8 mouse cellular contexts compared by ENCODE assay signal in genomic region chr9:50857082-50857641, GRCm38 (mm10). TPM values are rescaled to one million over a fixed set of nuclear protein-coding genes. Genes with fewer than 3 reads are reported as not detected.
DNase-seq lines count a peak whose midpoint lies in the region; ATAC-seq and TF ChIP-seq lines count a peak whose summit lies in the region.

No protein-coding gene starts in this region.

- TF ChIP-seq POLR2A in lung, adult 2 months (IDR thresholded peaks at IDR 0.05; ENCODE audit: borderline replicate concordance, extremely low read depth, low read depth, low read length): no peak

- peaks cover 14% of the 10 kb centered on the region; the same call in 1 of the 2 replicates for H3K36me3 ChIP-seq in forebrain, embryonic 15.5 days
- peaks cover 36% of the 10 kb centered on the region for H3K36me3 ChIP-seq in liver, embryonic 14.5 days (replicated peaks; ENCODE audit: control insufficient read depth, insufficient read depth, low read depth)
- peaks cover 18% of the 10 kb centered on the region for H3K36me3 ChIP-seq in stomach, postnatal 0 days (ENCODE audit: control insufficient read depth, insufficient read depth, low read length)

- no peaks in the 10 kb centered on the region for H3K9me3 ChIP-seq in forebrain, embryonic 15.5 days
- H3K9me3 ChIP-seq in liver, embryonic 14.5 days (ENCODE audit: control insufficient read depth, low read length): no peaks in the 10 kb centered on the region
- H3K9me3 ChIP-seq in stomach, postnatal 0 days (ENCODE audit: control insufficient read depth, low read length): no peaks in the 10 kb centered on the region

- peak overlapping the region; percentile 98 for H3K4me3 ChIP-seq in lung, adult 2 months (replicated peaks; ENCODE audit: extremely low read depth, low read depth, low read length)
- peak overlapping the region; percentile 74 for H3K4me3 ChIP-seq in forebrain, embryonic 15.5 days
- H3K4me3 ChIP-seq in liver, embryonic 14.5 days (ENCODE audit: insufficient read depth in 1 of 2, low read depth in 2 of 2, low read length in 2 of 2): peak overlapping the region; percentile 81 to 82
- H3K4me3 ChIP-seq in stomach, postnatal 0 days (ENCODE audit: low read depth, low read length): peak overlapping the region; percentile 79

- H3K27me3 ChIP-seq in forebrain, embryonic 15.5 days: no peaks in the 10 kb centered on the region
- H3K27me3 ChIP-seq in liver, embryonic 14.5 days (ENCODE audit: control insufficient read depth, insufficient read depth, low read length): no peaks in the 10 kb centered on the region
- H3K27me3 ChIP-seq in stomach, postnatal 0 days (ENCODE audit: control insufficient read depth, insufficient read depth, low read length): no peaks in the 10 kb centered on the region

- H3K4me1 ChIP-seq in lung, adult 2 months (ENCODE audit: control insufficient read depth, insufficient read depth, low read length): 0 out of 2 replicates have a peak, but pooled peaks cover 2% of the 10 kb centered on the region
- H3K4me1 ChIP-seq in forebrain, embryonic 15.5 days: peaks cover 48% of the 10 kb centered on the region
- H3K4me1 ChIP-seq in liver, embryonic 14.5 days (replicated peaks; ENCODE audit: control insufficient read depth in 2 of 2, insufficient read depth in 2 of 2, low read length in 1 of 2): peaks cover 40 to 46% of the 10 kb centered on the region in 2 experiments
- H3K4me1 ChIP-seq in stomach, postnatal 0 days (replicated peaks; ENCODE audit: control insufficient read depth, insufficient read depth): no peaks in the 10 kb centered on the region

- WGBS in lung, adult 2 months: 1% methylated on average over 46 of the region's 46 CpGs
- under 1% methylated on average over 44 of the region's 46 CpGs for WGBS in forebrain, embryonic 15.5 days
- WGBS in liver, embryonic 14.5 days (ENCODE audit: insufficient replicate concordance): 2% methylated on average over 46 of the region's 46 CpGs
- under 1% methylated on average over 44 of the region's 46 CpGs for whole genome bisulfite sequencing in stomach, postnatal 0 days

- no peak for TF ChIP-seq EP300 in liver, embryonic 14.5 days (IDR thresholded peaks at IDR 0.05; ENCODE audit: low read depth)
- TF ChIP-seq EP300 in stomach, postnatal 0 days (optimal IDR thresholded peaks at IDR 0.05): no peak

- peak; percentile 68 for ATAC-seq in forebrain, embryonic 15.5 days (replicated peaks)
- ATAC-seq in liver, embryonic 14.5 days (ENCODE audit: insufficient read depth): peak; percentile 50
- no peak; the same call in 1 of the 2 replicates for ATAC-seq in stomach, postnatal 0 days (ENCODE audit: low FRiP score, low TSS enrichment)

- DNase-seq in adrenal gland, postnatal 14 days: peak; percentile 64
- no peak for DNase-seq in adrenal gland, adult 2 months
- DNase-seq in lung, adult 2 months: no peak
- no peak for DNase-seq in lung, postnatal 4 days
- DNase-seq in liver, embryonic 14.5 days (ENCODE audit: low read depth in 3 of 3, low spot score in 3 of 3): no peak
- DNase-seq in stomach, postnatal 0 days (ENCODE audit: low spot score): peak; percentile 58
- DNase-seq in retina, postnatal 1 day: no peak

- H3K9ac ChIP-seq in forebrain, embryonic 15.5 days (replicated peaks): peak overlapping the region; percentile 72
- H3K9ac ChIP-seq in liver, embryonic 14.5 days (replicated peaks): peak overlapping the region; percentile 85
- H3K9ac ChIP-seq in stomach, postnatal 0 days (ENCODE audit: low read length): peak overlapping the region; percentile 76

- TF ChIP-seq CTCF in lung, adult 2 months (IDR thresholded peaks at IDR 0.05; ENCODE audit: insufficient read depth, low read length): no peak
- no peak for TF ChIP-seq CTCF in liver, embryonic 14.5 days (IDR thresholded peaks at IDR 0.05; ENCODE audit: low read depth)
- TF ChIP-seq CTCF in stomach, postnatal 0 days (IDR thresholded peaks at IDR 0.05; ENCODE audit: low read depth): no peak

- H3K4me2 ChIP-seq in forebrain, embryonic 15.5 days (replicated peaks): peak overlapping the region; percentile 76
- H3K4me2 ChIP-seq in liver, embryonic 14.5 days (ENCODE audit: low read depth): peak overlapping the region; percentile 91
- H3K4me2 ChIP-seq in stomach, postnatal 0 days (replicated peaks; ENCODE audit: low read depth): peak overlapping the region; percentile 87

- H3K27ac ChIP-seq in forebrain, embryonic 15.5 days (replicated peaks): peak overlapping the region; percentile 85
- peak overlapping the region; percentile 73 for H3K27ac ChIP-seq in liver, embryonic 14.5 days
- peak overlapping the region; percentile 82 for H3K27ac ChIP-seq in stomach, postnatal 0 days (replicated peaks)

RNA-seq across cellular contexts. Expression of gene Ppp2r1b, which starts 12.1 kb away (rescaled TPM):
- 32.3 and 34.4 TPM in 2 replicates for total RNA-seq in adrenal gland, postnatal 14 days (2021)
- total RNA-seq in adrenal gland, adult 2 months (2021): 10 to 100 TPM; 38.4 to 44.4 TPM
- 6.4 and 8.2 TPM in 2 replicates for polyA plus RNA-seq in adrenal gland, adult 2 months (2012; rRNA removed)
- polyA plus RNA-seq in lung, adult 2 months (2012; rRNA removed): 6.8 and 12.5 TPM in 2 replicates
- 89.6 and 95.9 TPM in 2 replicates for polyA plus RNA-seq in forebrain, embryonic 15.5 days (2015; fragmentation: Nextera tagmentation; extraction: Ambion mirVana)
- polyA plus RNA-seq in liver, embryonic 14.5 days (2012; rRNA removed): 20.9 and 27.7 TPM in 2 replicates
- 69.1 and 75.0 TPM in 2 replicates for polyA plus RNA-seq in liver, embryonic 14.5 days (2014; fragmentation: Nextera tagmentation; extraction: Ambion mirVana)
- 32.6 and 33.2 TPM in 2 replicates for polyA plus RNA-seq in stomach, postnatal 0 days (2015; fragmentation: Nextera tagmentation; extraction: Ambion mirVana)

Comparison
In these comparisons a context has a peak if more than half of its experiments do, and no peak if none do; other contexts are left out.
1. DNase-seq: peak in adrenal gland, postnatal 14 days (single experiment) and stomach, postnatal 0 days (single experiment); none in adrenal gland, adult 2 months (single experiment), lung, adult 2 months (single experiment), lung, postnatal 4 days (0 of 2), liver, embryonic 14.5 days (0 of 3) and retina, postnatal 1 day (single experiment).
2. Peak in every context shown above with its lines, with median percentiles within 50 percentile points of each other: H3K4me3 ChIP-seq, H3K27ac ChIP-seq, H3K4me2 ChIP-seq and H3K9ac ChIP-seq.